Comparison of ENCODE assay signal across 20 mouse cellular contexts in the genomic region with DNA sequence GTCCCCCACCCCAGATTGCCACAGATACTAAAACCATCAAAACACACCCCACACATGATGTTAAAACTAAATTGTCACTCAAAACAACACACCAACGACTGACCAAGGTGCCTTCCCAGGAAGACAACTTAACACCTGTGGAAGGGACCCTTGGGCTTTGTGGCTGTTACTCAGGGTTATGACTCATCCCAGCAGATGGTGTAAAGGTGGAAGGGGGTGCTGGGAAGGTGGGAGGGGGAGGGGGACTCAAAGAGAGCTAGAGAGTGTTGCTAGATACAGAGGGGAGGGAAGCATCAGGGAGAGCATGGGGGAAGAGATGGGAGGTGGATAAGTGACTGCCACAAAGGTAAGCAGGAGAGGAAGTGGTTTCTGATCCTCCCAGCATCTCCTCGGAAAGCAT.
"Had no signal": no experiment of that assay in that cellular context is flagged by ENCODE, and none has a peak within 500 bp of the region (broad histone marks: within the 10 kb centered on the region; RNA-seq: fewer than 3 reads in every experiment).

No protein-coding gene starts in this region.

- H3K4me3 ChIP-seq: lung, embryonic 15.5 days; megakaryocyte, embryonic 14.5 days; midbrain, embryonic 13.5 days; midbrain, embryonic 15.5 days; neural tube, embryonic 13.5 days; neural tube, embryonic 15.5 days had no signal

- DNase-seq: liver, postnatal 0 days; lung, adult 2 months; lung, postnatal 14 days; lung, postnatal 36 days; retina, postnatal 1 day; right cerebral cortex, adult 18-20 months; right cerebral cortex, postnatal 25 days; right cerebral cortex, postnatal 4 days; spleen, adult 18-20 months; thymus, adult 18-20 months; thymus, postnatal 25 days had no signal

- H3K27ac ChIP-seq: lung, embryonic 15.5 days; macrophage; midbrain, embryonic 13.5 days; midbrain, embryonic 15.5 days; neural tube, embryonic 13.5 days; neural tube, embryonic 15.5 days had no signal

- H3K27me3 ChIP-seq: lung, embryonic 15.5 days; megakaryocyte, embryonic 14.5 days; midbrain, embryonic 13.5 days; midbrain, embryonic 15.5 days; neural tube, embryonic 13.5 days; neural tube, embryonic 15.5 days had no signal

- ATAC-seq: liver, postnatal 0 days; lung, postnatal 0 days; midbrain, embryonic 13.5 days; midbrain, embryonic 15.5 days had no signal

- H3K9me3 ChIP-seq: lung, embryonic 15.5 days; midbrain, embryonic 13.5 days; midbrain, embryonic 15.5 days; neural tube, embryonic 13.5 days; neural tube, embryonic 15.5 days had no signal

- H3K4me1 ChIP-seq: lung, embryonic 15.5 days; megakaryocyte, embryonic 14.5 days; midbrain, embryonic 13.5 days; midbrain, embryonic 15.5 days; neural tube, embryonic 13.5 days; neural tube, embryonic 15.5 days had no signal

- H3K4me2 ChIP-seq: lung, embryonic 15.5 days; midbrain, embryonic 11.5 days; midbrain, embryonic 13.5 days; midbrain, embryonic 15.5 days; neural tube, embryonic 13.5 days; neural tube, embryonic 15.5 days had no signal

- H3K9ac ChIP-seq: liver, postnatal 0 days; lung, embryonic 15.5 days; midbrain, embryonic 13.5 days; midbrain, embryonic 15.5 days; neural tube, embryonic 13.5 days; neural tube, embryonic 15.5 days had no signal

- H3K36me3 ChIP-seq: lung, embryonic 15.5 days; midbrain, embryonic 13.5 days; midbrain, embryonic 15.5 days; neural tube, embryonic 13.5 days; neural tube, embryonic 15.5 days had no signal
